Comparison of ENCODE assay signal across 7 mouse cellular contexts in genomic region chr10:128411211-128412054, GRCm38 (mm10). TPM values are rescaled to one million over a fixed set of nuclear protein-coding genes. Genes with fewer than 3 reads are reported as not detected.
DNase-seq lines count a peak whose midpoint lies in the region; ATAC-seq lines count a peak whose summit lies in the region.

Gene Nabp2, minus strand, starts transcription at chr10:128411492.
Gene Rnf41, plus strand, starts transcription at chr10:128411657.

- no peaks in the 10 kb centered on the region for H3K9me3 ChIP-seq in embryonic facial prominence, embryonic 11.5 days (replicated peaks; ENCODE audit: control insufficient read depth, low read length)
- no peaks in the 10 kb centered on the region for H3K9me3 ChIP-seq in limb, embryonic 10.5 days (replicated peaks)
- no peaks in the 10 kb centered on the region for H3K9me3 ChIP-seq in midbrain, embryonic 13.5 days

- H3K9ac ChIP-seq in embryonic facial prominence, embryonic 11.5 days (replicated peaks; ENCODE audit: low read length): peak within 1 kb of the TSS; percentile 82
- H3K9ac ChIP-seq in midbrain, embryonic 13.5 days (replicated peaks): peak within 1 kb of the TSS; percentile 90

- H3K27me3 ChIP-seq in embryonic facial prominence, embryonic 11.5 days (ENCODE audit: control insufficient read depth, insufficient read depth, low read length): no peaks in the 10 kb centered on the region
- no peaks in the 10 kb centered on the region for H3K27me3 ChIP-seq in limb, embryonic 10.5 days (ENCODE audit: low read depth, poor library complexity, severe bottlenecking)
- no peaks in the 10 kb centered on the region for H3K27me3 ChIP-seq in midbrain, embryonic 13.5 days

- WGBS in embryonic facial prominence, embryonic 11.5 days: under 1% methylated on average over 50 of the region's 50 CpGs
- under 1% methylated on average over 50 of the region's 50 CpGs for WGBS in limb, embryonic 10.5 days
- WGBS in midbrain, embryonic 13.5 days: under 1% methylated on average over 50 of the region's 50 CpGs

- H3K36me3 ChIP-seq in embryonic facial prominence, embryonic 11.5 days (replicated peaks; ENCODE audit: control insufficient read depth, insufficient read depth, low read depth, low read length): peaks cover 2% of the 10 kb centered on the region
- H3K36me3 ChIP-seq in limb, embryonic 10.5 days: peaks cover 50% of the 10 kb centered on the region
- peaks cover 34% of the 10 kb centered on the region for H3K36me3 ChIP-seq in midbrain, embryonic 13.5 days

- H3K27ac ChIP-seq in embryonic facial prominence, embryonic 11.5 days (replicated peaks; ENCODE audit: low read depth, low read length): peak within 1 kb of the TSS; percentile 80
- H3K27ac ChIP-seq in limb, embryonic 10.5 days: peak within 1 kb of the TSS; percentile 94
- H3K27ac ChIP-seq in midbrain, embryonic 13.5 days: peak within 1 kb of the TSS; percentile 95

- peak; percentile 98 for DNase-seq in adrenal gland, postnatal 14 days
- DNase-seq in embryonic facial prominence, embryonic 11.5 days (ENCODE audit: low spot score): peak; percentile 99
- peak; percentile 96 for DNase-seq in kidney, adult 11 months
- DNase-seq in limb, embryonic 10.5 days (ENCODE audit: low spot score): peak; percentile 99
- peak; percentile 91 for DNase-seq in spleen, adult 12 weeks (ENCODE audit: low spot score)

- H3K4me1 ChIP-seq in embryonic facial prominence, embryonic 11.5 days (ENCODE audit: control insufficient read depth, insufficient read depth, low read length): no peaks in the 10 kb centered on the region
- peaks cover 44% of the 10 kb centered on the region for H3K4me1 ChIP-seq in limb, embryonic 10.5 days
- H3K4me1 ChIP-seq in midbrain, embryonic 13.5 days (replicated peaks): peaks cover 49% of the 10 kb centered on the region

- peak within 1 kb of the TSS; percentile 79 for H3K4me2 ChIP-seq in embryonic facial prominence, embryonic 11.5 days (ENCODE audit: low read depth, low read length)
- H3K4me2 ChIP-seq in midbrain, embryonic 13.5 days (replicated peaks): peak within 1 kb of the TSS; percentile 94

- peak within 1 kb of the TSS; percentile 90 for H3K4me3 ChIP-seq in embryonic facial prominence, embryonic 11.5 days (ENCODE audit: low read depth, low read length)
- H3K4me3 ChIP-seq in limb, embryonic 10.5 days: peak within 1 kb of the TSS; percentile 80
- peak within 1 kb of the TSS; percentile 97 for H3K4me3 ChIP-seq in midbrain, embryonic 13.5 days (replicated peaks)

- ATAC-seq in embryonic facial prominence, embryonic 11.5 days (replicated peaks; ENCODE audit: insufficient number of reproducible peaks, low FRiP score, low TSS enrichment, low read depth): peak; percentile 92
- peak; percentile 78 for ATAC-seq in granulocyte monocyte progenitor cell, adult 5-6 weeks (replicated peaks; ENCODE audit: poor library complexity, severe bottlenecking)
- ATAC-seq in midbrain, embryonic 13.5 days: peak; percentile 92

RNA-seq across cellular contexts. Expression of gene Nabp2, which starts in this region (rescaled TPM):
- 59.8 and 65.2 TPM in 2 replicates for total RNA-seq in adrenal gland, postnatal 14 days (2021)
- 92.2 and 99.1 TPM in 2 replicates for polyA plus RNA-seq in embryonic facial prominence, embryonic 11.5 days (2014; fragmentation: Nextera tagmentation; extraction: Ambion mirVana)
- 80.4 and 115 TPM in 2 replicates for total RNA-seq in granulocyte monocyte progenitor cell, adult 5-6 weeks (2014; fragmentation: Nextera tagmentation)
- 58.6 and 60.5 TPM in 2 replicates for total RNA-seq in granulocyte monocyte progenitor cell, adult 5-6 weeks (2017)
- polyA plus RNA-seq in limb, embryonic 10.5 days (2016; fragmentation: Nextera tagmentation; extraction: Ambion mirVana): 98.7 and 133 TPM in 2 replicates
- polyA plus RNA-seq in midbrain, embryonic 13.5 days (2015; fragmentation: Nextera tagmentation; extraction: Ambion mirVana): 142 and 153 TPM in 2 replicates

RNA-seq across cellular contexts. Expression of gene Rnf41, which starts in this region (rescaled TPM):
- 38.4 and 40.2 TPM in 2 replicates for total RNA-seq in adrenal gland, postnatal 14 days (2021)
- polyA plus RNA-seq in embryonic facial prominence, embryonic 11.5 days (2014; fragmentation: Nextera tagmentation; extraction: Ambion mirVana): 36.4 and 38.9 TPM in 2 replicates
- total RNA-seq in granulocyte monocyte progenitor cell, adult 5-6 weeks (2014; fragmentation: Nextera tagmentation): 15.7 and 29.1 TPM in 2 replicates
- 16.5 and 18.6 TPM in 2 replicates for total RNA-seq in granulocyte monocyte progenitor cell, adult 5-6 weeks (2017)
- polyA plus RNA-seq in limb, embryonic 10.5 days (2016; fragmentation: Nextera tagmentation; extraction: Ambion mirVana): 41.9 and 43.6 TPM in 2 replicates
- 81.5 and 85.9 TPM in 2 replicates for polyA plus RNA-seq in midbrain, embryonic 13.5 days (2015; fragmentation: Nextera tagmentation; extraction: Ambion mirVana)

Comparison
In these comparisons a context has a peak if more than half of its experiments do, and no peak if none do; other contexts are left out.
1. Peak in every context shown above with its lines: DNase-seq, ATAC-seq, H3K4me3 ChIP-seq and H3K27ac ChIP-seq.